Mouse (Mus musculus): Measurements from ENCODE around the gene Egfr. TPM values are rescaled to one million over a fixed set of nuclear protein-coding genes. Genes with fewer than 3 reads are reported as not detected.

Egfr gene
- polyA plus RNA-seq, 1 experiment from 2014 or later, result 0.22 TPM

GRCm38 (mm10) chr11:16829468-16829867, 77.5 kb downstream of the Egfr start:
- H3K4me3 ChIP-seq (ENCODE audit: inconsistent target), result no peak overlapping the region
- WGBS (ENCODE audit: missing documents), result 79% methylated on average over 3 of the region's 3 CpGs
- H3K27ac ChIP-seq, result no peak overlapping the region
- no peaks in the 10 kb centered on the region for H3K79me2 ChIP-seq (ENCODE audit: inconsistent target)
- no peaks in the 10 kb centered on the region for H3K36me3 ChIP-seq (ENCODE audit: inconsistent target)

GRCm38 (mm10) chr11:16830531-16831227, 78.7 kb downstream of the Egfr start:
- Histone ChIP-seq H3K79me2 (ENCODE audit: inconsistent target) (no peaks in the 10 kb centered on the region), H3K36me3 (ENCODE audit: inconsistent target) (no peaks in the 10 kb centered on the region), H3K4me3 (ENCODE audit: inconsistent target) (no peak overlapping the region), H3K27ac (no peak overlapping the region)
- 93% methylated on average over 8 of the region's 8 CpGs for WGBS (ENCODE audit: missing documents)

GRCm38 (mm10) chr11:16831974-16832464, 80.0 kb downstream of the Egfr start:
- Histone ChIP-seq H3K27ac (no peak overlapping the region), H3K36me3 (ENCODE audit: inconsistent target) (no peaks in the 10 kb centered on the region), H3K79me2 (ENCODE audit: inconsistent target) (no peaks in the 10 kb centered on the region), H3K4me3 (ENCODE audit: inconsistent target) (no peak overlapping the region)
- 90% methylated on average over 5 of the region's 5 CpGs for WGBS (ENCODE audit: missing documents)

GRCm38 (mm10) chr11:16838772-16839171, 86.8 kb downstream of the Egfr start:
- Histone ChIP-seq H3K36me3 (ENCODE audit: inconsistent target) (no peaks in the 10 kb centered on the region), H3K4me3 (ENCODE audit: inconsistent target) (no peak overlapping the region), H3K79me2 (ENCODE audit: inconsistent target) (no peaks in the 10 kb centered on the region), H3K27ac (no peak overlapping the region)
- WGBS (ENCODE audit: missing documents), result 83% methylated on average over 3 of the region's 3 CpGs

GRCm38 (mm10) chr11:16842924-16843323, 90.9 kb downstream of the Egfr start:
- H3K27ac ChIP-seq, result no peak overlapping the region
- no peaks in the 10 kb centered on the region for H3K79me2 ChIP-seq (ENCODE audit: inconsistent target)
- H3K4me3 ChIP-seq (ENCODE audit: inconsistent target), result no peak overlapping the region
- H3K36me3 ChIP-seq (ENCODE audit: inconsistent target), result no peaks in the 10 kb centered on the region
- WGBS (ENCODE audit: missing documents), result 100% methylated on average over 3 of the region's 3 CpGs

- Histone ChIP-seq H3K36me3 (ENCODE audit: inconsistent target) (no peaks in the 10 kb centered on the region), H3K27ac (no peak overlapping the region), H3K4me3 (ENCODE audit: inconsistent target) (no peak overlapping the region), H3K79me2 (ENCODE audit: inconsistent target) (no peaks in the 10 kb centered on the region)
- WGBS (ENCODE audit: missing documents), result 61% methylated on average over 12 of the region's 12 CpGs
Observed at GRCm38 (mm10) chr11:16843889-16844568, 92.0 kb downstream of the Egfr start.

- Histone ChIP-seq H3K79me2 (ENCODE audit: inconsistent target) (no peaks in the 10 kb centered on the region), H3K36me3 (ENCODE audit: inconsistent target) (no peaks in the 10 kb centered on the region), H3K4me3 (ENCODE audit: inconsistent target) (no peak overlapping the region), H3K27ac (no peak overlapping the region)
- 76% methylated on average over 6 of the region's 6 CpGs for WGBS (ENCODE audit: missing documents)
Observed at GRCm38 (mm10) chr11:16848881-16849280, 96.9 kb downstream of the Egfr start.

GRCm38 (mm10) chr11:16851361-16851760, 99.4 kb downstream of the Egfr start:
- Histone ChIP-seq H3K36me3 (ENCODE audit: inconsistent target) (no peaks in the 10 kb centered on the region), H3K79me2 (ENCODE audit: inconsistent target) (no peaks in the 10 kb centered on the region), H3K4me3 (ENCODE audit: inconsistent target) (no peak overlapping the region), H3K27ac (no peak overlapping the region)
- WGBS (ENCODE audit: missing documents), result 100% methylated on average over 1 of the region's 1 CpGs

GRCm38 (mm10) chr11:16854111-16854510, 102.1 kb downstream of the Egfr start:
- no peak overlapping the region for H3K4me3 ChIP-seq (ENCODE audit: inconsistent target)
- WGBS (ENCODE audit: missing documents), result 73% methylated on average over 2 of the region's 2 CpGs
- H3K79me2 ChIP-seq (ENCODE audit: inconsistent target), result no peaks in the 10 kb centered on the region
- no peaks in the 10 kb centered on the region for H3K36me3 ChIP-seq (ENCODE audit: inconsistent target)
- H3K27ac ChIP-seq, result no peak overlapping the region

- no peak overlapping the region for H3K4me3 ChIP-seq (ENCODE audit: inconsistent target)
- H3K27ac ChIP-seq, result no peak overlapping the region
- H3K36me3 ChIP-seq (ENCODE audit: inconsistent target), result no peaks in the 10 kb centered on the region
- H3K79me2 ChIP-seq (ENCODE audit: inconsistent target), result no peaks in the 10 kb centered on the region
- 97% methylated on average over 2 of the region's 2 CpGs for WGBS (ENCODE audit: missing documents)
Observed at GRCm38 (mm10) chr11:16857346-16857745, 105.3 kb downstream of the Egfr start.

- Histone ChIP-seq H3K27ac (no peak overlapping the region), H3K36me3 (ENCODE audit: inconsistent target) (no peaks in the 10 kb centered on the region), H3K4me3 (ENCODE audit: inconsistent target) (no peak overlapping the region), H3K79me2 (ENCODE audit: inconsistent target) (no peaks in the 10 kb centered on the region)
- WGBS (ENCODE audit: missing documents), result 65% methylated on average over 6 of the region's 6 CpGs
Observed at GRCm38 (mm10) chr11:16861037-16861436, 109.0 kb downstream of the Egfr start.

- H3K36me3 ChIP-seq (ENCODE audit: inconsistent target), result no peaks in the 10 kb centered on the region
- no peaks in the 10 kb centered on the region for H3K79me2 ChIP-seq (ENCODE audit: inconsistent target)
- H3K4me3 ChIP-seq (ENCODE audit: inconsistent target), result no peak overlapping the region
- no peak overlapping the region for H3K27ac ChIP-seq
Observed at GRCm38 (mm10) chr11:16863547-16863946, 111.5 kb downstream of the Egfr start.

GRCm38 (mm10) chr11:16864980-16865561, 113.1 kb downstream of the Egfr start:
- Histone ChIP-seq H3K36me3 (ENCODE audit: inconsistent target) (no peaks in the 10 kb centered on the region), H3K27ac (no peak overlapping the region), H3K4me3 (ENCODE audit: inconsistent target) (no peak overlapping the region), H3K79me2 (ENCODE audit: inconsistent target) (no peaks in the 10 kb centered on the region)
- WGBS (ENCODE audit: missing documents), result 77% methylated on average over 3 of the region's 3 CpGs

- no peaks in the 10 kb centered on the region for H3K36me3 ChIP-seq (ENCODE audit: inconsistent target)
- no peak overlapping the region for H3K27ac ChIP-seq
- 87% methylated on average over 6 of the region's 6 CpGs for WGBS (ENCODE audit: missing documents)
- H3K79me2 ChIP-seq (ENCODE audit: inconsistent target), result no peaks in the 10 kb centered on the region
- H3K4me3 ChIP-seq (ENCODE audit: inconsistent target), result no peak overlapping the region
Observed at GRCm38 (mm10) chr11:16868051-16868450, 116.0 kb downstream of the Egfr start.

GRCm38 (mm10) chr11:16869506-16869905, 117.5 kb downstream of the Egfr start:
- WGBS (ENCODE audit: missing documents), result 96% methylated on average over 2 of the region's 2 CpGs
- no peaks in the 10 kb centered on the region for H3K79me2 ChIP-seq (ENCODE audit: inconsistent target)
- no peaks in the 10 kb centered on the region for H3K36me3 ChIP-seq (ENCODE audit: inconsistent target)
- H3K27ac ChIP-seq, result no peak overlapping the region
- H3K4me3 ChIP-seq (ENCODE audit: inconsistent target), result no peak overlapping the region
